Mouse (Mus musculus): ENCODE measurements around the gene Sfrp5.

The Sfrp5 gene

DNA sequence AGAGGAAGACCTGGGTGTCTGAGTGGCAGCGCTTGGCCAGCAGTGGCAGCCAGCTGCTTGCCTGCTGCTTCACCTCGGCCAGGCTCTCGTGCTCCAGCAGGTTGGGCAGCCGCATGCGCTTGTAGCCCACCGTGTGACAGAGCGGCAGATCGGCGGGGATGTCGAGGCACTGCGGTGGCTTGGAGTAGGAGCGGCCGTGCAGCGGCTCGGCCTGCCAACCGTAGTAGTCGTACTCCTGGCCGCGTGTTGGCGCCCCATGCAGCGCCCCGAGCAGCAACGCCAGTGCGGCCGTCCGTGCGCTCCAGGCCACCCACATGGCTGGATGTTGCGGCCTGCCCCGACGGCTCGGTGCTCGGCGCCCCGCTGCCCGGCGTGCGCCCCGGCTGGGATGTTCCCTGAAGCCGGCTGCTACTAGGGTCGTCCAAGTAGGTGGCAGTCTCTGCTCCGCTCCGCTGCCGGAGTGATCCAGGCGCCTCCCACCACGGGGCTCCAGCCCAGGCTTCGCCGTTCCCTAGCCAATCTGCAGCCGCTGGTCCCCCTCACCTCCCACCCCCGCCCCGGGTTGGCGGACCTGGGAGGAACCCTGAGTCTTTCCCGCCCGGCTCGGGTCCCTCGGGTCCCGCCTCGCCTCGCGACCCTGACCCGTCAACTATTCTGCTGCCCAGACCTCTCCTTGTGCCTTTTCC, at the start of gene Sfrp5:
TSS of gene Sfrp5 (minus strand) at position 557 of the 686 bp plus-strand sequence.
- no peak for DNase-seq

DNA sequence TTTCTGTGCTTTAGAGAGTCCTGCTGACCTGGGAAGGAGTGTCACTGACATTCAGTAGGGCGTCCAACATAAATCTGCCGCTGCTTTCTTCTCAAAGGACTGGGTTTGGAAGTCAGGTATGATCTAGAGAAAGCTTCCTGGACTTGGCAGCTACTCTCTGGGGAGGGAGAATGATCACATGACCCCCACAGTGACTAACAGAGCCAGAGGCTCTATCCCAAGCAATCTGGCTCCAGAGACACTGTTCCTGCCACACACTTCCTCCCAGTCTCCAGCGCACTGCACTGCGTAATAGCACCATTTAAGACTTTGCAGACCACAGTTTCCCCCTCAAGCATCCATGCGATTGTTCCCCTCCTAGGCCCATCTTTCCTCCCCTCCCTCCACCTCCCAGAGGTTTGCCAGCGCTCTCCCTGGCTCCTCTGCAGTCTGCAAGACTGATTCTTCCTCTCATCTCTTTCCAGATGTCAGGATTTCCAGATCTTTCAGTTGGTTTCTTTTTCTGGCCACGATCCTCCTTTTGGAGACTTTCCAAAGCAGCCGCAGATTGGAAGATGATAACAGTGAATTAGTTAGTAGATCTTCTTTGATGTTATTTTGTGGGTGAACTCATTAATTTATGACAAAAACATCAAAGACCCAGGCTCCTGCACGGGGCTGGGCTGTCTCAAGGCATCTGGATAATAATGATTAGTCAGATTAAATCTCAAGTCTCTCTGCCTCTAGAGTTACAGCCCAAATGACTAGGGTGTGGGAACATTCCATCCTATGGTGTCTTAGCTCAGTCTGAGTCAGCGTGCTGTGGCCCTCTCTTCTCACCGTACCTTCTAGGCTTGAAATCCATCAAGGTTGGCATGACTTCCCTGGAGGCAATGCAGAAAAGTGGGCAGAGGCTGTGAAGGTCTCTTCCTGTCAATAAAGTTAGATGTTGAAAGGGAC, 48.2 kb upstream of the Sfrp5 start:
- no peak for DNase-seq

DNA sequence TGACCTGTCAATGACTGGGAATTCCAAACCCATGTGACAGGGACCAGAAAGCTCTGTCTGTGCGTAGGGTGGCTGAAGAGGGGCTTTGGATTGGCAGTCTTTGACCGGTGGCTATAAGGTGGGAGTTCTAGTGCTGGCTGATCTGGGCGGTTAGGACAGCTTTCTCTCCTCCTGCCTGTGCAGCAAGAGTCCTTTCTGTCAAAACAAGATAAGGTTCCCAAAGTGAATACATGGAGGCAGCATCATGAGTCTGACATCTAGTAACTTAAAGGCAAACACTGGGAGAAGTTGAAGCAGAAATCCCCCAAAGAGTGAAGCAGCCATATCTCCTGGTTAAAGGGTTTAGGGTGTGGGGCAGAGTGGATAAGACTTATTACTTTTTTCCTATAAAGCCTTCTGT, 45.5 kb upstream of the Sfrp5 start, which contains the start of gene Golga7b:
TSS of gene Golga7b (plus strand) at position 56 of the 400 bp plus-strand sequence.
- no peak for DNase-seq

DNA sequence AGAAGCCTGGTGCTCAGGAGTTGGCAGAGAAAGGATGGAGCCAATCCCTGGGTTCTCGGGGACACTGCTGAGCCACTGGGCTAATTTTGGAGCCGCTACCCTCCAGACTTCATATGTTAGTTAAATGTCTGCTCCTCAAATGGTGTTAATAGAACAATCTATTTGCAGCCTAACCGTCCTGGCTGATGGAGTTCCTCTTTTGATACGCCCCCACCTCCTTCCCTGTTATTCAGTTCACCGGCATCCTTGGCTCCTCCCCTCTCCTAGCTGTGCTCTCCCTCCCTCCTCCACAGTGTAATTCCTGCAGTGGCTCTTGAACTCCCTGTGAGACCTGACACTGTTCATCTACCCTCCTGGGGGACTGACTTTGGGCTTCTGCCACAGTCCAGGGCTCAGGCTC, 44.6 kb upstream of the Sfrp5 start:
- DNase-seq = no peak

DNA sequence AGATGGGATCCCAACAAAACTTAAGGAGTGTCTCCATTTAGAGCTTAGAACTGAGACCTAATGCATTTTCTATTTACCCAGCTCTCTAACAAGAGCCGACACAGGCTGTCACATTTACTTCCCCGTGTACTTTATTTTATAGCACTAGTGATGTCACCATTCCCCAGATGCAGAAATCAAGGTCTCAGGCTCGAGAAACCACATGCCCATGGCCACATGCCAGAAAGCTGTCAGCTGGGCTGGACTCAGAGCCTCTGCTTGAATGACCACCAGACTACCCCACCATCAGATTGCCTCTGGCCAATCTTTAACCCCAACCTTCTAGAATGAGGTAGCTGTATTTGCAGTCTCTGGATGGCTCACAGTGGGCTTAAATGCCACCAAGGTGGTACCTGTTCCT, 41.3 kb upstream of the Sfrp5 start:
- no peak for DNase-seq

DNA sequence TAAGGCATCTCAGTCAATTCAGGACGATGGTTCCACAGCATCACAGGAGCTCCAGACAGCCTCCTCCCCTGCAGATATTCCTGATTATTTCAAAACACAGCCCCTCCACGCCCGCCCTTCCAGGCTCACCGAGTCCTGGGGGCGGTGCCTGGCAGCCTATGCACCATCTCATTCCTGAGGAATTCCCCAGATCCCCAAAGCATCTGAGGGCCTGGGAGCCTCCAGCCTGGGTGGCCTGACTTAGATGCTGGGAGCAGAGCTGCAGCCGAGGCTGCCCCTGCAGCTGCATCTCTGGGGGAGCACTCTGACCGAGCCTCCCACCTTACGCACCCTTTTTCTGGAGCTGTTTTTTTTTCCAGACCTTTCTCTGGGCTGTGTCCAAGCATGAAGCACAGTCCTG, 38.8 kb upstream of the Sfrp5 start:
- DNase-seq = no peak

DNA sequence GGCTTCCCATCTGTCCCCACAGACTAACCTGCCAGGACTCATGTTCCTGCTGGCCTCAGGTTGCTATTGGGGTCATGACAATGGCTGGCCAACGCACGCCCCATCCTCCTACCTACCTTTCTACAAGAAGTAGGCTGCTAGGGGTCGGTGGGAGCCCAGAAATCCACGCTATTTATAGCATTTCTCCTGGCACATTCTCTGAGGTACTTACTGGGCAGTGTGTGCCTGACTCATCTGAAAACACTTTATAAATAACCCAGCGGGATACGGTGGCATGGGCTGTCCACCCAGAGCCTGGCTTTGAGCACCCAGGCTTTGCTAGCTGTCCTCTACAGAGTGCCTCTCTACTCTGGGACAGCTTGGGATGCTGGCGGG, 36.3 kb upstream of the Sfrp5 start:
- DNase-seq = no peak

DNA sequence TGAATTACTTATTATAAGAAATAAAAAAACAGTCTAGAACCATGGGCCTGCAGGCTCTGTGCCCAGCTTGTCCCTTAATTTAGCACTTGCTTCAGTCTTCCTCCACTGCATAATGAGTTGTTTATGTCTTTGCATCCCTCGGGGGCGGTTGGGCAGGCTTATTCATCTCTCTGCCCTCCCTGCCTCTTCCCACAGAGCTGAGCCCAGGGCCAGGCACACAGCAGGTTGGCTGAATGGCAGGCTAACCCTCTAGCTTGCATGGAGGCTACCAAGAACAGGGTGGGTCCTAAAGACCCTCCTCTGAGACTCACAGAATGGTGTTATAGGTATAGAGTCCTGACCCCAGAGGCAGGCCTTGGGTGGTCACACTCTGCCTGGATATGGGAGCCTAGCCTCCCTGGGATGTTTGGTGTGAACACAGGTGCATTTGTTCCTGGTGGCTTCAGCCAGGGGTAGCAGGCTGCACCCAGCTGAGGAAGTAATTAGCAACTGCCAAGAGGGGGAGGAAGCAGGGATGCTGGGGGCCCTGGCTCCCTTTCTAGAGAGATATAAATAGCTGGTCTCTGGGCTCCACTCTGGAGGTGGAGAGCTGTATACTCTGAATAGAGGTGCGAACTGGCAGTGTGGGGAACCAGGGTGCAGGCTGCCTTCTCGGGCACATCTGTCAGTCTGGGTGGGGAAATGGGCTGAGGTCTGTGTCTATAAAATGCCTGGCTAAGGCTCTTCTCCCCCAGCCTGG, 35.7 kb upstream of the Sfrp5 start:
- DNase-seq = no peak

DNA sequence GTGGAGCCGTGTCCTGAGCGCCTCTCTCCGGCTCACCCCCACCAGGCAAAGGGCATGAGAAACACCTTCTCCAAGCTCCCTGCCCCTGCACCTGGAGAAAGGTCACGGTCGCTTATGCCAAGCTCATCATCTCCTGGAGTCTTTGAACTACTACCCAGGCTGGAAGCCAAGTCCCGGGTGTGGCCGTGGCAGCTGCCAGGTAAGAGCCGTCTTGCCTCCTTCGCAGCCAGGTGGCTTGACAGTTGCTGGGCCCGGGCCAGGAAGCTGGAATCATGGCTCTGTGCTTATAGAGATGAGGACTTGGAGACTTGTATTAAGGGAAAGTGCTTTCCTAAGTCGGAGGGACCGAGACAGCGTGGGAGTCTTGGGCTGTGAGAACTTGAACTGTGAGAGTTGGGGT, 28.9 kb upstream of the Sfrp5 start:
- DNase-seq = peak in 1 of 2 experiments; percentile 3

DNA sequence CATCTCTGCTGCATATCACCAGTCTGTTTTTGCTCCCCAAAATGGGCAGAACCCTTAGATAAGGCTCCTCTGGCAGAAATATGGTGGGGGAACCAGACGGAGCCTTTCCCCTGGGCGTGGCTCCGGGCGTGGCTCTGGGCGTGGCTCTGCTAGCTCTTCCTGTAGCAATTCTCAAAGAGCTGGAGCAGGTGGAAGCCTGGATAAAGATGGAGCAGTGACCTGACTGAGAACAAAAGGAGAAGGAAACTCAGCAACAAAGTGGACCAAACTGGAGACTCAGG, 28.2 kb upstream of the Sfrp5 start:
- no peak for DNase-seq

DNA sequence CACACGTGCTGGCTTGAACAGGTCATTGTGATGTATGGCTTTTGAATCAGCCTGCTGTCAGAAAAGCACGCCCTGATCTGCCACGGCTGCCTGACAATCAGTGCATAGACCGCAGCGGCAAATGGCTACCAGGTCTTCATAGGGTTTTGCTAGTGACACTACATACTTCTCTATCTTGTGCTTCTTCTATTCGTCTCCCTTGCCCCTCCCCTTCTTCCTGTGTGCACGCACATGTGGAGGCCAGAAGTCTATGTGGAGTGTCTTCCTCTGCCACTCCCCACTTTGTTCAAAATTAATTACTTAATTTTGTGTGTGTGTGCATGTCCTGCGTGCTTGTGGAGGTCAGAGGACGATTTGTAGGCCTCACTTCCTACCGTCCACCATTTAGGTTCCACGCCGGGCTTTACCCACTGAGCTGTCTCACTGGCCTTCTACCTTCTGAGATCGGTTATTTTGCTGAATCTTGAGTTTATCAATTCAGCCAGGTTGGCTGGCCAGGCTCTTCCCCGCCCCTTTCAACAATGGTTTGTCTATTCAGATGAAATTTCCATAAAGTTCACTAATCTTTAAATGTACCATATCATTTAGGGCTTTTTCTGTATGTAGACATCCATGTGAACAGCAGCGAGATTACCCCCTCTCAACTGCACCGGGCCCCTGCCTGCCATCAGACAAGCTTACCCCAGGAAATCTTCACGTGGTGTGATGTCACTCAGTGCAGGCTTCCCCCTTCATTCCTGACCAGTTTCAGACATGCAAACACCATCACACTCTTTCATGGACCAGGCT, 27.6 kb upstream of the Sfrp5 start:
- no peak for DNase-seq

DNA sequence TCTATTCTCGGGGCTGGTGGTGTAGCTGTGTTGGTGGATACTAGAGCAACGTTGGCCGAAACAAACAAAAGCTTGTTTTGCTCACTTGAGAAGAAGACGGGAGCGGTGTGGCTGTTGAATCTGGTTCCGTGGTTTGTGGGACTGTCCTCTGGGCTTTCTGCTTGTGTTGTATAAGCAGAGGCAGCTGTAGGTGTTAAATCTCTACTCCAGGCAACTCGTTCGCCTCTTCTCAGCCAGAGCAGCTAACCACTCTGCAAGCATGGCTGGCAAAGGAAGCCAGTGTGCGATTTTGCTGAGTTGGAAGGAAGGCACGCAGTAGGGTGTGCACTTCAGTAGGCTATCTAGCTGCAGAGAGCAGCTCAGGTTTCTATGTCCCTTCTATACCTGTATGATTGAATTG, 24.4 kb upstream of the Sfrp5 start:
- no peak for DNase-seq

DNA sequence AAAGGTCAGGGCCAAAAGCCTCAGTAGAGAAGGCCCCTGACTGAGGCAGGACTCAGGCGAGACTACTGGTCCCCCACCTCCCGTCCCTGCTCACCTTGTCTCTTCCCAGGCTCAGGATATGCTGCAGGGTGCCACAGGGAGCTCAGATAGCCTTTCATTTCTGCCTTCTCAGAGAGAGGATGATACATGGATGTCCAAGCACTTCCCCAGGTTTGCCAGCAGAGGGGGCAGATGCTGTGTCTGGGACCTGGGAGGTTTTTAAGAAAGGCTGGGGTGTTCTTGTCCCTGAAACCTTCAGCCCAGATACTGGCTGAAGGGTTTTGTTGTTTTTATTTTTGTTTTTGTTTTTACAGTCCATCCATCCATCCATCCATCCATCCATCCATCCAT, 15.3 kb upstream of the Sfrp5 start:
- DNase-seq = no peak

DNA sequence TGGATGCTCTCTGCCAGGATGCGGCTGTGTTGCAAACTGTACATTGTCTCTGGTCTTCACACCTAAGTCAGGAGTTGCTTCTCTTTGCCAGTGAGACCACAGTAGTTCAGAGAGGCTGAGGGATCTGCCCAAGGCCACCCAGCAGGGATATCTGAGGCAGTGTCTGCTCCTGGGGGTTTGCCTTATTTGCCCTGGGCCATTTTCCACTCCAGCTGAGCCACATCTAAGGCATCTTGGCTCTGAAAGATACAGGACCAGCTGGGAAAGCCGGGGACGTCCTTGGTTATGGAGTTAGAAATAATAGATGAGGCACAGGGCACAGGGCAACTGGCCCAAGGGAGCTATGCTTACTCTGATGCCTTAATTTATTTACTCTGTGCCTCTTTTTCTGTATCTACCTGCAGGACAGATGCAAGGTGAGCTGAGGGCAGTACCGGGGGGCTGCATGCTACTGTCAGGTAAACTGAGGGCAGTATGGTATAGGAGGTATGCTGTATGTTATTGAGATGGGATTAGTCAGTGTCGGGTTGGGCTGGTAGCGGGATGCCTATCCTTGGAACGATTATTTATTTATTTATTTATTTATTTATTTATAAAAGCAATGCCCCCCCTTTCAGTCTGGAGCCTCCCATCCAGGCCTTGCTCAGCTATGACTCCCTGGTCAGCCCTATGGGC, 14.8 kb upstream of the Sfrp5 start:
- DNase-seq = no peak

DNA sequence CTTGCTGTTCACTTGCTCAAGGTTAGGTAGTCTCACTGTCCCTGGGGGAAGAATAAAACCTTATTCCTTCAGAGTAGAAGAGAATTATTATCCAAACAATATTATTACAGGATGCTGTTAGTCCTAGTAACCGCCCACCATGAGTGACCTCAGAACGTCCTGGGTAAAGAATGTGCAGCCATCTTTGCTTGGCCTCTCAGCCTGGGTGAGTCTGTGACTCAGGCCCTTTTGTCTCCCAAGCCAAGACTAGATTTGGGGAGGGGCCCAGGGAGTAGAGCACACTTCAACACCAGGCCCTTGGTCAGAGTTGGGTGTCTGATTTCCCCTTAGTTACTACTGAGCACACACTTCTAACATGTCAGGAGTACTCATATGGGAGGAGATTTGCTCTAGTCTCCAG, 12.5 kb upstream of the Sfrp5 start:
- DNase-seq = no peak

DNA sequence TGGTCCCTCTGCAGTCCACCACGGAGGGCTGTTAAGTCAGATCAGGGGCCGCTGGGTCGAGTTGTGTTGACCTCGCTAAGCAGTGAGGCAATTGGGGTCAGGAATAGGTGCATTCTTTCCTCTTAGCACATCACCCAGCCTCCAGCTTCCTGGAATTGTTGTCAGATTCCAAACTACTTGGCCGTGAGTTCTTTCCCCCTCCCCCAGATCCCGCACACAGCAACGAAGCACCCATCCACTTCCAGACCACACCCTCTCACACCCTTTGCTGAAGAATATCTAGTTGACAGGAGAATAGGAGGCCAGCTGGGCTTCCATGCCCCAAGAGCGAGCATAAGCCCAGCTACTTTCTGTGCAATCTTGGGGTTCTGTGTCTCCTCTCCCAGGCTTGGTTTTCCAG, 9.9 kb upstream of the Sfrp5 start:
- DNase-seq = no peak

DNA sequence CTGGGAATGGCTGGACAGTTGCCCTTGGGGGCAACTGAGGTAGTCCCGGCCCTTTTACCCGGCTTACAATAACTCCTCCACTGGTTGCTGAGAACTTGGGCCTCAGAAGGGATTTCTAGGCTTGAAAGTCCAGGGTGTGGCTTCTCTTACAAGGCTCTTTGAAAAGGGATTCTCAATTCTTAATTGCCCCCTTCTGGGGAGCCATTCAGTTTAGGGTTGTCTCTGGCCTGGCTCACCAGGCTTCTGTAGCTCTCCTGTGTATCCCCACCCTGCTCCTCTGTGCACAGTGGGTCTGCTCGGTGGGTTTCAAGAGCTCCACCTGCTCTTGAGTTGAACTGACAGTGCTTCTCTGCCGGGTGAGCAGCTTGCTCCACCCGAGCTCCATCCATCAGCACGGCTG, 7.9 kb upstream of the Sfrp5 start:
- no peak for DNase-seq

DNA sequence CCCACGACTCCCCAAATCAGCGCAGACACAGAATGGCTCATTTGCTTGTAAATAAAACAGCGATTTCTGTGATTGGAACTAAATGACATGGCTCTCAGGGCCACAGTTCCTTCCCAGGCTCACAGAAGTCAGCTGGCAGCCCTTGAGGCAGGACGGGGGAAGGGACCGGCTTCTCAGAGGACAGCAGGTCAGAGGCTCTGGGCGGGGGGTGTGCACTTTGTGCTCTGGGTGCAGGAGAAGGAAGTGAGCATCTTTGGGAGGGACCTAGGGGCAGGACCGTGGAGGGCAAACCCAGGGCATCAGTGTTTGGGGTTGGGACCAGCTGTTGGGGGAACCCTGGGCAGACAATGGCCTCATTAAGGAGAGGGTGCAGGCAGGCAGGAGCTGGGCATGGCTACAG, 7.4 kb upstream of the Sfrp5 start:
- no peak for DNase-seq

DNA sequence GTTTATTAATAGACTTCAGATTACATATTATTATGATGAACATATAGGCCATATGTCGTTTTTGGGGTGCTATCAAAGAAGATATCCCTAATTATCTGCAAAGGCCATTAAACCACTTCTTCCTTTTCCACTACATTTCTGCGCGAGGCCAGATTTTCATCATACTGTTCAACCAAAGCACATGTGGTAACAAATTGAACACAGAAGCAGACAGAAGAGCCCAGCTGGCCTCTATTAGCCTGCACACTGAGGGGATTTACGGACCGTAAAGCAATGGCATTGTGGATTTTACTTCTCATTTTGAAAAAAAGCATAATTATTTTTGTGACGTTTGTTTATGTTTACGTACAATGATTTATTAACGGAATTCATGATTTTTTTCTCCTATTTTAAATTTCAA, 3.1 kb upstream of the Sfrp5 start:
- no peak for DNase-seq

DNA sequence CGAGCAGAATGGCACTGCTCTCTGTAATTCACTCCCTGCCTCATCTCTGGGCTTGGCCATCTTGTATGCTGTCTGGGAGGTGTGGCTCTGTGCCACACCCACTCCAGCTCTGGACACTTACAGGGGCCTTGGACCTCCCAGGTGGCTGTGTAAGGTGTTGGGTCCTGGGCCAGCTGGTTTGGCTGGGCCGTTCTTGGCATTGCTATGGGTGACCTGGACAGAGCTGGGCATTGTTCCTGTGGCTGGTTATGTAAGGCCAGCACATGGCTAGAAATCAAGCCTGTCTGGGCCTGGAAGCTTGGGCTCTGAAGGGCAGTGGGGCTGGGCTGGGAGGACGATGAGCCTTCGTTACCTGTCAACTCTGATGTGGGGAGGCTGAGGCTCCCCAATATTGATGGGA, 2.3 kb upstream of the Sfrp5 start:
- peak in 1 of 2 experiments; percentile 28 for DNase-seq

DNA sequence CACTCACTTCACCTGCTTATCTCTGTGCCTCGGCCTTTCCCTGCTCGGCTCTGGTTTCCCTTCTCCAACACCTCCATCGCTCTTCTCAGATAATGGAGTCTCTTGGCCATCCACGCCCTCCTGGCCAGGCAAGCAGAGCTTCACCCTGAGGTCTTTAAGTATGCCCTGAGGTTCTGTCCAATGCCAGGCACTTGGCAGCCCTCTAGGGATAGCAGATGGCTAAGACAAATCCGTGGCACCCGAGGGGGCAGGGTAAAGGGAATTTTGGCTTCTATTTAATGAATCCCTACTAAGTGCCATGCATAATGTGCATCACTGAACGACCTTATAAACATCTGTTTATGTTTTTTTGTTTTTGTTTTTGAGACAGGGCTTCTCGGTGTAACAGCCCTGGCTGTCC, 415 bp upstream of the Sfrp5 start:
- no peak for DNase-seq

DNA sequence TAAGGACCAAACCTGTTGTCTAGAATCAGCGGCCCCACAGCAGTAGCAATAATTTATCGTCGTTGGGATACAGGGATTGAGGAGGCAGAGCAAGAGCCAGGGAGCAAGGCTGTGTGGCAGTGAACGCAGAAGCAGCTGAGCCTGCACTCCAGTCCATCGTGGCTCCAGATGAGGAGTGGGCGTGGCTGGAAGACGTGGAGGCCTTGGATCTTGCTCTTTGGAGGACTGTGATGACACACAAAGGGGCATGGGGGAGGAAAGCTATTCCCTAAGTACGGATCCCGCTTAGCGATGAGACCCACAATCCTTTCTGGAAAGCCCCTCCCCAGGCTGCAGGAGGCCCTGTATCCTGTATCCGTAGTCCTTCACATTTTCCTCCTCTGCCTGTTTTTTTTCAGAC, 4.0 kb downstream of the Sfrp5 start:
- DNase-seq = no peak

DNA sequence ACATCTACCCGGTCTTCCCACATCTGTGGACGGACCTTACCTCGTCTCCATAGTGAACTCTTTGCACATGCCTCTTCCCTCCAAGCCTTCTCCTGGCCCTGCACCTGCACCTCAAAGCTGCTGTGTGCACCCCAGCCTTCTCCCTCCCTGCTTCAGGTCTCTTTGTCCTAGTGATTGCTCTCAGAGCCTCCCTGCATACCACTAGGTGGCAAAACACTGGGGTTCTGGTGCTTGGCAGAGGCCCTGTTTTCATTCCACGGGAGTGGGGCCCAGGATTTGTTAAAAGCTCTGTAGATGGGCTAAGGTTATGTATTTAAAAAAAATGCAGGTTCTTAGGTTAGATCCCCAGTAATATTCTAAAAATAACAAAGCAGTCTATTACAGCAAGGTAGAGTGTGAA, 5.0 kb downstream of the Sfrp5 start:
- DNase-seq = no peak

Data from kidney, adult 8-10 months (tissue).